Mouse (Mus musculus): ENCODE data around the gene Ggact.

DNA sequence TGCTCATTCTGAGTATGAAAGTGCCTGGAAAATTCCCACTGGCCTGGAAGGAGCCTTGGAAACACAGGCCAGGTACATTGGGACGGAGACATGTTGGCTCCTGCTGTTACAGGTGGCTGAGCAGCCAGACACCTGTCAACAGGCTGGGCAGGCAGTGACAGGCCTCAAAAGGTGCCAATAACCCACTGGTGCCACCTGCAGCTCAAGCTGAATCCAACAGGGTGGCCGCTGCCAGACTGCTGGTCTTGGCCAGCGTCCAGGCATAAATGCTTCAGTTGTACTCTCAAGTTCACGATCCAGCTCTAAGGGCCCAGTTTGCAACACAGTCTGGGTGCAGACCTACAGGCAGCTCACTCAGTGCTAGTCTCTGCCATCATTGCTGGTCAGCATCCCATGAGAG is 10.7 kb downstream of the Ggact start:
- TF ChIP-seq CTCF (IDR thresholded peaks at IDR 0.05; ENCODE audit: control insufficient read depth, insufficient read depth, insufficient read length) (no peak), MYOD1 (IDR thresholded peaks at IDR 0.05; ENCODE audit: control insufficient read depth, insufficient read length, low read depth) (no peak), MAX (IDR thresholded peaks at IDR 0.05) (no peak), CEBPB (IDR thresholded peaks at IDR 0.05; ENCODE audit: low read depth) (no peak), MYOG (IDR thresholded peaks at IDR 0.05; ENCODE audit: control insufficient read depth, extremely low read depth, insufficient read length) (no peak), USF1 (IDR thresholded peaks at IDR 0.05; ENCODE audit: low read depth) (no peak)
